Mouse (Mus musculus): Measurements from ENCODE around the gene Tmem178b. TPM values are rescaled to one million over a fixed set of nuclear protein-coding genes. Genes with fewer than 3 reads are reported as not detected.

Gene Tmem178b
- polyA plus RNA-seq (2015; fragmentation: Nextera tagmentation; extraction: Ambion mirVana): 0.66 and 1.2 TPM in 2 replicates

GRCm38 (mm10) chr6:39872901-39873591 lies at the start of gene Tmem178b:
TSS of gene Tmem178b (plus strand) at chr6:39873271.
- Histone ChIP-seq H3K4me2 (ENCODE audit: low read depth, low read length) (peak within 1 kb of the TSS; percentile 87), H3K4me1 (ENCODE audit: control insufficient read depth, insufficient read depth, low read length) (no peaks in the 10 kb centered on the region), H3K4me3 (replicated peaks; ENCODE audit: low read length) (peak within 1 kb of the TSS; percentile 61), H3K9ac (ENCODE audit: low read length) (peak within 1 kb of the TSS; percentile 63), H3K36me3 (ENCODE audit: control insufficient read depth, insufficient read depth, low read length) (no peaks in the 10 kb centered on the region), H3K27ac (ENCODE audit: low read length) (no peak within 1 kb of the TSS), H3K27me3 (ENCODE audit: control insufficient read depth, insufficient read depth, low read length) (peaks cover 36% of the 10 kb centered on the region), H3K9me3 (replicated peaks; ENCODE audit: control insufficient read depth, low read length) (no peaks in the 10 kb centered on the region)
- under 1% methylated on average over 63 of the region's 63 CpGs for WGBS
- ATAC-seq (ENCODE audit: insufficient read depth, low FRiP score): peak; percentile 23

GRCm38 (mm10) chr6:39828736-39829135 lies 44.3 kb upstream of the Tmem178b start:
- no peak overlapping the region for H3K4me2 ChIP-seq (ENCODE audit: low read depth, low read length)
- H3K9me3 ChIP-seq (replicated peaks; ENCODE audit: control insufficient read depth, low read length): no peaks in the 10 kb centered on the region
- H3K9ac ChIP-seq (ENCODE audit: low read length): no peak overlapping the region
- H3K27me3 ChIP-seq (ENCODE audit: control insufficient read depth, insufficient read depth, low read length): no peaks in the 10 kb centered on the region
- H3K4me1 ChIP-seq (ENCODE audit: control insufficient read depth, insufficient read depth, low read length): no peaks in the 10 kb centered on the region
- no peaks in the 10 kb centered on the region for H3K36me3 ChIP-seq (ENCODE audit: control insufficient read depth, insufficient read depth, low read length)
- H3K4me3 ChIP-seq (replicated peaks; ENCODE audit: low read length): no peak overlapping the region
- H3K27ac ChIP-seq (ENCODE audit: low read length): no peak overlapping the region
- WGBS: 79% methylated on average over 5 of the region's 5 CpGs
- no peak for ATAC-seq (ENCODE audit: insufficient read depth, low FRiP score)

- H3K9me3 ChIP-seq (replicated peaks; ENCODE audit: control insufficient read depth, low read length): no peaks in the 10 kb centered on the region
- ATAC-seq (ENCODE audit: insufficient read depth, low FRiP score): no peak
- no peaks in the 10 kb centered on the region for H3K4me1 ChIP-seq (ENCODE audit: control insufficient read depth, insufficient read depth, low read length)
- no peak overlapping the region for H3K4me3 ChIP-seq (replicated peaks; ENCODE audit: low read length)
- no peaks in the 10 kb centered on the region for H3K27me3 ChIP-seq (ENCODE audit: control insufficient read depth, insufficient read depth, low read length)
- H3K9ac ChIP-seq (ENCODE audit: low read length): no peak overlapping the region
- no peaks in the 10 kb centered on the region for H3K36me3 ChIP-seq (ENCODE audit: control insufficient read depth, insufficient read depth, low read length)
- H3K27ac ChIP-seq (ENCODE audit: low read length): no peak overlapping the region
- WGBS: 87% methylated on average over 14 of the region's 14 CpGs
- no peak overlapping the region for H3K4me2 ChIP-seq (ENCODE audit: low read depth, low read length)
These were observed 29.3 kb upstream of the Tmem178b start for GRCm38 (mm10) chr6:39843698-39844342.

- Histone ChIP-seq H3K27me3 (ENCODE audit: control insufficient read depth, insufficient read depth, low read length) (no peaks in the 10 kb centered on the region), H3K9ac (ENCODE audit: low read length) (no peak overlapping the region), H3K9me3 (replicated peaks; ENCODE audit: control insufficient read depth, low read length) (no peaks in the 10 kb centered on the region), H3K4me3 (replicated peaks; ENCODE audit: low read length) (no peak overlapping the region), H3K27ac (ENCODE audit: low read length) (no peak overlapping the region), H3K4me2 (ENCODE audit: low read depth, low read length) (no peak overlapping the region), H3K4me1 (ENCODE audit: control insufficient read depth, insufficient read depth, low read length) (no peaks in the 10 kb centered on the region), H3K36me3 (ENCODE audit: control insufficient read depth, insufficient read depth, low read length) (no peaks in the 10 kb centered on the region)
- 61% methylated on average over 2 of the region's 2 CpGs for WGBS
- no peak for ATAC-seq (ENCODE audit: insufficient read depth, low FRiP score)
These were observed 25.5 kb upstream of the Tmem178b start for GRCm38 (mm10) chr6:39847538-39847937.

- Histone ChIP-seq H3K36me3 (ENCODE audit: control insufficient read depth, insufficient read depth, low read length) (no peaks in the 10 kb centered on the region), H3K9me3 (replicated peaks; ENCODE audit: control insufficient read depth, low read length) (no peaks in the 10 kb centered on the region), H3K27ac (ENCODE audit: low read length) (no peak overlapping the region), H3K4me1 (ENCODE audit: control insufficient read depth, insufficient read depth, low read length) (no peaks in the 10 kb centered on the region), H3K9ac (ENCODE audit: low read length) (no peak overlapping the region), H3K4me3 (replicated peaks; ENCODE audit: low read length) (no peak overlapping the region), H3K27me3 (ENCODE audit: control insufficient read depth, insufficient read depth, low read length) (no peaks in the 10 kb centered on the region), H3K4me2 (ENCODE audit: low read depth, low read length) (no peak overlapping the region)
- ATAC-seq (ENCODE audit: insufficient read depth, low FRiP score): no peak
- 39% methylated on average over 7 of the region's 7 CpGs for WGBS
These were observed 24.3 kb upstream of the Tmem178b start for GRCm38 (mm10) chr6:39848766-39849165.

- Histone ChIP-seq H3K4me1 (ENCODE audit: control insufficient read depth, insufficient read depth, low read length) (no peaks in the 10 kb centered on the region), H3K9ac (ENCODE audit: low read length) (no peak overlapping the region), H3K9me3 (replicated peaks; ENCODE audit: control insufficient read depth, low read length) (no peaks in the 10 kb centered on the region), H3K27me3 (ENCODE audit: control insufficient read depth, insufficient read depth, low read length) (no peaks in the 10 kb centered on the region), H3K4me3 (replicated peaks; ENCODE audit: low read length) (no peak overlapping the region), H3K27ac (ENCODE audit: low read length) (no peak overlapping the region), H3K4me2 (ENCODE audit: low read depth, low read length) (no peak overlapping the region), H3K36me3 (ENCODE audit: control insufficient read depth, insufficient read depth, low read length) (no peaks in the 10 kb centered on the region)
- 86% methylated on average over 4 of the region's 4 CpGs for WGBS
- ATAC-seq (ENCODE audit: insufficient read depth, low FRiP score): no peak
These were observed 23.4 kb upstream of the Tmem178b start for GRCm38 (mm10) chr6:39849667-39850066.

GRCm38 (mm10) chr6:39870271-39871135 lies 2.6 kb upstream of the Tmem178b start:
- Histone ChIP-seq H3K27ac (ENCODE audit: low read length) (no peak overlapping the region), H3K27me3 (ENCODE audit: control insufficient read depth, insufficient read depth, low read length) (peaks cover 36% of the 10 kb centered on the region), H3K36me3 (ENCODE audit: control insufficient read depth, insufficient read depth, low read length) (no peaks in the 10 kb centered on the region), H3K4me2 (ENCODE audit: low read depth, low read length) (peak overlapping the region; percentile 87), H3K4me1 (ENCODE audit: control insufficient read depth, insufficient read depth, low read length) (no peaks in the 10 kb centered on the region), H3K9me3 (replicated peaks; ENCODE audit: control insufficient read depth, low read length) (no peaks in the 10 kb centered on the region), H3K9ac (ENCODE audit: low read length) (peak overlapping the region; percentile 63), H3K4me3 (replicated peaks; ENCODE audit: low read length) (peak overlapping the region; percentile 61)
- under 1% methylated on average over 28 of the region's 28 CpGs for WGBS
- peak; percentile 27; the same call in 1 of the 2 replicates for ATAC-seq (ENCODE audit: insufficient read depth, low FRiP score)

- WGBS: 1% methylated on average over 71 of the region's 71 CpGs
- H3K27ac ChIP-seq (ENCODE audit: low read length): no peak overlapping the region
- ATAC-seq (ENCODE audit: insufficient read depth, low FRiP score): peak; percentile 78
These were observed 1.4 kb upstream of the Tmem178b start for GRCm38 (mm10) chr6:39871381-39872305.

More at GRCm38 (mm10) chr6:39871381-39872305, 1.4 kb upstream of the Tmem178b start:
- Histone ChIP-seq H3K4me2 (ENCODE audit: low read depth, low read length) (peak overlapping the region; percentile 87), H3K4me1 (ENCODE audit: control insufficient read depth, insufficient read depth, low read length) (no peaks in the 10 kb centered on the region), H3K4me3 (replicated peaks; ENCODE audit: low read length) (peak overlapping the region; percentile 61), H3K36me3 (ENCODE audit: control insufficient read depth, insufficient read depth, low read length) (no peaks in the 10 kb centered on the region), H3K27me3 (ENCODE audit: control insufficient read depth, insufficient read depth, low read length) (peaks cover 36% of the 10 kb centered on the region), H3K9ac (ENCODE audit: low read length) (peak overlapping the region; percentile 63), H3K9me3 (replicated peaks; ENCODE audit: control insufficient read depth, low read length) (no peaks in the 10 kb centered on the region)
